Mouse (Mus musculus): ENCODE measurements around the gene Nrn1l. TPM values are rescaled to one million over a fixed set of nuclear protein-coding genes. Genes with fewer than 3 reads are reported as not detected.

The Nrn1l gene
- polyA plus RNA-seq, 1 experiment: 0.22 TPM

- TF ChIP-seq FLI1 (IDR thresholded peaks at IDR 0.05; ENCODE audit: low read length) (no peak), GATA1 (IDR thresholded peaks at IDR 0.05; ENCODE audit: borderline replicate concordance, low read length) (no peak)
- H3K4me3 ChIP-seq (replicated peaks): no peak overlapping the region
- H3K36me3 ChIP-seq (replicated peaks; ENCODE audit: low read length): peaks cover 73% of the 10 kb centered on the region
- peaks cover 52% of the 10 kb centered on the region for H3K4me1 ChIP-seq
- no peaks in the 10 kb centered on the region for H3K9me3 ChIP-seq
- H3K27me3 ChIP-seq (replicated peaks): no peaks in the 10 kb centered on the region
These were observed 31.8 kb downstream of the Nrn1l start for GRCm38 (mm10) chr8:105925123-105925522.

DNA sequence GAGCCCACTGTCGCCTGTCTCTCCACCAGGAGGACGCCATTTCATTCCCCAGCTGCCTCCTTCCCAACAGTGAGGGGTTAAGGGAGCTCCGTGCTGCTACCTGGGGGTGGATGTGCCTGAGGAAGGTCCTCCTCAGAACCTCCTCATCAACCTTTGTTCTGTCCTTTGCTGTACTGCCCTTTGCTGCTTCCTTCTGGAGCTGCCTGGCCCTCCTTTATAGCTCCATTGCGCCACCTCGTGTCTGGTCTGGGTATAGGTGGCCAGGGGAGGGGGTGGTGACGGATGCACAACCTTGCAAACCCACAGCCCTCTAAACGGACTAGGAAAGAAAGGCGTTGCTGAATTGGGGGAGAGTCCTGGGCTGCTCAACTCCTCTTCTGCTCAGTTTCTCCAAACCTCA is 37.2 kb downstream of the Nrn1l start:
- Histone ChIP-seq H3K9me3 (no peaks in the 10 kb centered on the region), H3K4me3 (replicated peaks) (no peak overlapping the region), H3K4me1 (peaks cover 47% of the 10 kb centered on the region), H3K27me3 (replicated peaks) (no peaks in the 10 kb centered on the region), H3K36me3 (replicated peaks; ENCODE audit: low read length) (peaks cover 91% of the 10 kb centered on the region)
- TF ChIP-seq GATA1 (IDR thresholded peaks at IDR 0.05; ENCODE audit: borderline replicate concordance, low read length) (no peak), FLI1 (IDR thresholded peaks at IDR 0.05; ENCODE audit: low read length) (no peak)

DNA sequence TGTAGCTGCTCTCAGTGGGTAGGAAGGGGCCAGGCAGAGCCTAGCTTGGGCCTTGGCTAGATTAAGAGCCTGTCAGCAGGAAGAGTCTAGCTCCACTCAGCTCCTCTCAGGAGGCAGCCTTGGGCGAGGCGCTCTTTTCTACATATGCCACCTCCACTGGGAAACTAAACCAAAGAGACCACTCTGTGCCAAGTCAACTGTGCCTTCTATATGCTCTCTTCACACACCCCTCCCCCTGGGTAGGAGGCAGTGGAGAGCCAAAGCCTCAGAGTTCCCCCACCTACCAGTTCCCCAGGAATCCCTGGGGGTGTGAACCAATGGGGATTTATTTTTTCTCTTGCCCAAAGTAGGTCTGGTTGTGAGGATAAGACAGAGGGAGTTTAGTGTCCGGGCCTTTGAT is 37.9 kb downstream of the Nrn1l start:
- Histone ChIP-seq H3K4me1 (peaks cover 54% of the 10 kb centered on the region), H3K27me3 (replicated peaks) (no peaks in the 10 kb centered on the region), H3K36me3 (replicated peaks; ENCODE audit: low read length) (peaks cover 91% of the 10 kb centered on the region), H3K9me3 (no peaks in the 10 kb centered on the region), H3K4me3 (replicated peaks) (no peak overlapping the region)
- TF ChIP-seq GATA1 (IDR thresholded peaks at IDR 0.05; ENCODE audit: borderline replicate concordance, low read length) (no peak), FLI1 (IDR thresholded peaks at IDR 0.05; ENCODE audit: low read length) (no peak)

DNA sequence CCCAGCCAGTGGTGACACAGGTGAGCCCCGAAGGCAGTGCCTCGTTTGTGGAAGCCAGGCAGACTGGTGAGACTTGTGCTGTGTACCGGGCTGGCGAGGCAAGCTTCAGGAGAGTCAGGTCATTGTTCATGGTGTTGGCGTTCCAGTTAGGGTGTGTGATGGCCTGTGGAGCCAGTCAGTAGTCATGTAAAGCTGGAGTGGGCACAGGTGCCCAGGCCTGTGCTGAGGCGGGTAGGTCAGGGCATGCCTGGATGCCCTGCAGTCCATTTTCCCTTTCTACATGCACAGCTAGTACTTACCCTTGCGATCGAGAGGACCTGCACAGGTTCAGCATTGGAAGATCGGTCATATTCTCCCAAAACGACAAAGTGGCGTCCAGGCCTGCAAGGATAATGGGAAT is 39.2 kb downstream of the Nrn1l start:
- H3K4me3 ChIP-seq (replicated peaks): no peak overlapping the region
- TF ChIP-seq FLI1 (IDR thresholded peaks at IDR 0.05; ENCODE audit: low read length) (no peak), GATA1 (IDR thresholded peaks at IDR 0.05; ENCODE audit: borderline replicate concordance, low read length) (no peak)
- no peaks in the 10 kb centered on the region for H3K9me3 ChIP-seq
- H3K36me3 ChIP-seq (replicated peaks; ENCODE audit: low read length): peaks cover 83% of the 10 kb centered on the region
- no peaks in the 10 kb centered on the region for H3K27me3 ChIP-seq (replicated peaks)
- H3K4me1 ChIP-seq: peaks cover 60% of the 10 kb centered on the region

- TF ChIP-seq GATA1 (IDR thresholded peaks at IDR 0.05; ENCODE audit: borderline replicate concordance, low read length) (no peak), FLI1 (IDR thresholded peaks at IDR 0.05; ENCODE audit: low read length) (no peak)
- peaks cover 76% of the 10 kb centered on the region for H3K36me3 ChIP-seq (replicated peaks; ENCODE audit: low read length)
- no peaks in the 10 kb centered on the region for H3K27me3 ChIP-seq (replicated peaks)
- H3K4me1 ChIP-seq: peaks cover 68% of the 10 kb centered on the region
- H3K9me3 ChIP-seq: no peaks in the 10 kb centered on the region
- no peak within 1 kb of the TSS for H3K4me3 ChIP-seq (replicated peaks)
These were observed 40.4 kb downstream of the Nrn1l start, which contains the start of gene Ctrl for GRCm38 (mm10) chr8:105933762-105934161. Gene Ctrl (minus strand): TSS chr8:105933862.

DNA sequence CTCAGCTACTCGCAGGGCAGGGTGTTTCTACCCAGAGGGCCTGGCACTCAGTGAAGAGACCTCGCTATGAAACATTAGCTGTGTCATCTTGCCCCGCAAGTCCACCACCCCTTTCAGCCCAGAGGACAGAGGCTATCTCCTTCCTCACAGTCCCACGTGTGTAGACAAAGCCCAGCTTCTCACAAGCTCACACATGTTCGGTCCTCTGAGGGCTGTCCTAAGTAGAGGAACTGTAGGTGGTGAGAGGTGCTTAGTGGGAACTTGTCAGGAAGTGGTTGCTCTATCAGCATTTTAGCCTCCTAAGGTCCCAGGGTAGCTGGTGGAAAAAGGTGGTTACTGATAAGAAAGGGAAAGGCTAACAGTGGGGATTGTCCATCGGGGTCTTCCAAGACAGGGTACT is 41.7 kb downstream of the Nrn1l start:
- TF ChIP-seq FLI1 (IDR thresholded peaks at IDR 0.05; ENCODE audit: low read length): no peak
- TF ChIP-seq GATA1 (IDR thresholded peaks at IDR 0.05; ENCODE audit: borderline replicate concordance, low read length): no peak
- Histone ChIP-seq H3K36me3 (replicated peaks; ENCODE audit: low read length) (peaks cover 63% of the 10 kb centered on the region), H3K4me3 (replicated peaks) (peak overlapping the region; percentile 60), H3K9me3 (no peaks in the 10 kb centered on the region), H3K4me1 (peaks cover 78% of the 10 kb centered on the region), H3K27me3 (replicated peaks) (no peaks in the 10 kb centered on the region)

- no peak for TF ChIP-seq FLI1 (IDR thresholded peaks at IDR 0.05; ENCODE audit: low read length)
- no peak for TF ChIP-seq GATA1 (IDR thresholded peaks at IDR 0.05; ENCODE audit: borderline replicate concordance, low read length)
- peak overlapping the region; percentile 100 for H3K4me3 ChIP-seq (replicated peaks)
- H3K36me3 ChIP-seq (replicated peaks; ENCODE audit: low read length): peaks cover 54% of the 10 kb centered on the region
- H3K4me1 ChIP-seq: peaks cover 70% of the 10 kb centered on the region
- no peaks in the 10 kb centered on the region for H3K27me3 ChIP-seq (replicated peaks)
- H3K9me3 ChIP-seq: no peaks in the 10 kb centered on the region
These were observed 42.7 kb downstream of the Nrn1l start for GRCm38 (mm10) chr8:105935863-105936603.

DNA sequence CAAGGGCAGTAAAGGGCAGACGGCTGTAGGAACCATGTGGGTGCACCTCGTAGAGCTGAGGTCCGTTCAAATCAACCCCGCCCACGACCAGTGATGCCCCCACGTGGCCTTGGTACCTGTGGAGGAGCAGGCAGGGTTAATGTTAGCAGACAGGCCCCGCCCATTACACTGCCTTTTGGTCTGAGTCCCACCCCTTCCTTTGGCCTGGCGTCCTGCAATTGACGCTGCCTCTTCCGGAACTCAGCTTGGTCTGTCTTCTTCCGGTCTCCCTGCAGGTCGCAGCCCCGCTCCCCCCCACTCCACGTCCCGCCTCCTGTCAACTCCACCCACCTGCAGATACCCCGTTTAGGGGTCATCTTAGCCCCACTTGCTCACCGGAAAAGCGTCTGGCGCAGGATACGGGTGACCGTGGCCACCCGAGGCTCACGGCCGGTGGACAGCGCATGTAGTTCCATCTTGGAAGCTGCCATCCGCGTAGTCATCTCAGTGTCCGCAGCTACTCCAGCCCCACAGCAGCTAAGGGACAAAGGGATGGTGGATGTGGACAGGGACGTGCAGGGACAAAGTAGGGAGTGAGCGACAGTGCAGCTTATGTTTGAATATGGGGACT is 43.6 kb downstream of the Nrn1l start:
- Histone ChIP-seq H3K4me3 (replicated peaks) (peak overlapping the region; percentile 100), H3K4me1 (peaks cover 67% of the 10 kb centered on the region), H3K9me3 (no peaks in the 10 kb centered on the region), H3K27me3 (replicated peaks) (no peaks in the 10 kb centered on the region), H3K36me3 (replicated peaks; ENCODE audit: low read length) (peaks cover 49% of the 10 kb centered on the region)
- TF ChIP-seq FLI1 (IDR thresholded peaks at IDR 0.05; ENCODE audit: low read length) (no peak), GATA1 (IDR thresholded peaks at IDR 0.05; ENCODE audit: borderline replicate concordance, low read length) (no peak)

DNA sequence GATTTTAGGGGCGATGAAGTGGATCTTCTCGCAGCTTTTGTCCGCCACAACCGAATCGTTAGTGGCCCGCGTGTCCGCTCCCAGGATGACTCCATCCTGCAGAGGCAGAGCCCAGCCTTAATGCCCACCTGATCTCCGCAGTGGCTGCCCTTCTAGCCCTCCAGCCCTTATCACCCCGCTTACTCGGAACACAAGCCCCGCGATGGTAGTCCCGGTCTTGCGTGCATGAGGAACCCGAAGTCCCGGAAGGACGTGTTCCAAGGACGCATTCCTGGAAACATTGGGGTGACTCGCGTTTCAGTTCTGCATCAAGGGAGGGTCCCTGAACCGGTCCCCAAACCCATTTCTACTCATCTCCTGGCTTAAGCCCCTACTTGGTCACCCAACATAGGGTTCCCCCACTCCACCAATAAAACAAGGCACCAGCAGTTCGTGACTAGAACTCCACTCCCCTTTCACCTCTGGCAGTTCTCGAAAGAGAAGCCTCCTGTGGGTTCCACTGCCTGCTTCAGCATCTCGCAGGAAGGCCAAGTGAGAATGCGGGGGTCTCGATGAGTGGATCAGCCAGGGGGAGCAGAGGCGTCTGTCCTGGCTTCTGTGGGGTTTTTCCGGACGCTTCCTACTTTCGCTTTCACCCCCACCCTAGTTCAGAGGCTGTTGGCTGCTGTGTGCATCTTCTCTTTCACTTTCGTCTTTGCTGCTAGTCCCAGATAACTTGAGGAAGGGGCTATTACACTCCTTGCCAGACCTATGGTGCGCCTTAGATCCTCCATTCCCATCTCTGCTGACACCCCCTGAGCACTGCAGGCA is 44.3 kb downstream of the Nrn1l start:
- no peak for TF ChIP-seq FLI1 (IDR thresholded peaks at IDR 0.05; ENCODE audit: low read length)
- TF ChIP-seq GATA1 (IDR thresholded peaks at IDR 0.05; ENCODE audit: borderline replicate concordance, low read length): no peak
- Histone ChIP-seq H3K4me1 (peaks cover 64% of the 10 kb centered on the region), H3K27me3 (replicated peaks) (no peaks in the 10 kb centered on the region), H3K4me3 (replicated peaks) (peak overlapping the region; percentile 100), H3K9me3 (no peaks in the 10 kb centered on the region), H3K36me3 (replicated peaks; ENCODE audit: low read length) (peaks cover 45% of the 10 kb centered on the region)

DNA sequence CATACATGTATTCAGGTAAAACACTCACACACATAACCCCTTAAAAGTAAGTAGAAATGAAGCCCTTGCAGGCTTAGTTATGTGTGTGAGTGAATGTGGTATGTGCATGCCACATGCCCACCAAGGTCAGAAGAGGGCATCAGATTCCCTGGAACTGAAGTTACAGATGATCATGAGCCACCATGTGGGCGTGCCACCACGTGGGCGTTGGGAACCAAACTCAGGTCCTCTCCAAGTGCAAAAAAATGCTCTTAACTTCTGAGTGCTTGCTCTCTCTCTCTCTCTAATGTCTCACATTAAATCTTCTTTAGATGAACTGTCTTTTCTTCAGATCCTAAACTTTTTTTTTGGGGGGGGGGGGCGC is 44.9 kb downstream of the Nrn1l start, which contains the start of gene Psmb10:
TSS of gene Psmb10 (minus strand) at position 139 of the 364 bp plus-strand sequence.
- no peak for TF ChIP-seq FLI1 (IDR thresholded peaks at IDR 0.05; ENCODE audit: low read length)
- no peaks in the 10 kb centered on the region for H3K9me3 ChIP-seq
- peaks cover 70% of the 10 kb centered on the region for H3K4me1 ChIP-seq
- peak within 1 kb of the TSS; percentile 100 for H3K4me3 ChIP-seq (replicated peaks)
- H3K27me3 ChIP-seq (replicated peaks): no peaks in the 10 kb centered on the region
- peaks cover 45% of the 10 kb centered on the region for H3K36me3 ChIP-seq (replicated peaks; ENCODE audit: low read length)
